Mouse (Mus musculus) CH12.LX (cell line): Measurements from ENCODE around the gene Ifi209. TPM values are rescaled to one million over a fixed set of nuclear protein-coding genes. Genes with fewer than 3 reads are reported as not detected.
A peak's percentile ranks its signal among the peaks of the same experiment; 100 is the strongest.
"Not testable (repeated sequence)": the region's sequence is repeated elsewhere in the genome, so short reads cannot be mapped to it uniquely, and the experiment has no call there.

ENCODE experiments used
- DNase-seq: peaks from one replicate; pipeline ENCODE4 v3.0.0-alpha.2; 2013; ENCODE audit errors: extremely low read depth
- H3K27ac ChIP-seq: 2 replicates; pipeline ENCODE4 v1.5.1; 2012; ENCODE audit warnings: low read depth, mild to moderate bottlenecking, control low read depth, moderate library complexity; ENCODE audit not compliant: insufficient read depth
- H3K27me3 ChIP-seq: replicated peaks from 2 replicates; pipeline ENCODE3; 2012; ENCODE audit warnings: inconsistent platforms
- H3K36me3 ChIP-seq, 2 experiments: replicated peaks in 1 of 2; 2 replicates each; pipeline versions ENCODE3 to v1.6.1; 2012; ENCODE audit warnings: inconsistent platforms in 1 of 2, low read length in 1 of 2, mild to moderate bottlenecking in 1 of 2, mixed read lengths in 1 of 2, moderate library complexity in 1 of 2; ENCODE audit not compliant: control insufficient read depth in 1 of 2, insufficient read depth in 1 of 2
- H3K4me1 ChIP-seq, 2 experiments: 2 replicates each; pipeline ENCODE4 v1.6.1; 2012; ENCODE audit warnings: inconsistent platforms in 1 of 2, moderate library complexity in 1 of 2; ENCODE audit not compliant: insufficient read depth in 2 of 2, control insufficient read depth in 1 of 2
- H3K4me2 ChIP-seq: 2 replicates; pipeline ENCODE4 v1.6.1; 2012; ENCODE audit warnings: low read depth, mild to moderate bottlenecking, control low read depth; ENCODE audit not compliant: poor library complexity, insufficient read depth, severe bottlenecking
- H3K4me3 ChIP-seq, 3 experiments: fragments of 150-350 bp in 1 of 3; sonication (generic) in 1 of 3; replicated peaks in 1 of 3; 2 replicates each; pipeline versions ENCODE3 to v1.5.1; 2011 to 2012; ENCODE audit warnings: low read depth in 2 of 3, low read length in 2 of 3, mild to moderate bottlenecking in 2 of 3, moderate library complexity in 2 of 3, control low read depth in 1 of 3, improper control_type of control experiment in 1 of 3, inconsistent platforms in 1 of 3, mixed read lengths in 1 of 3; ENCODE audit not compliant: poor library complexity in 1 of 3
- H3K79me2 ChIP-seq: replicated peaks from 2 replicates; pipeline ENCODE4 v1.6.1; 2012; ENCODE audit warnings: mild to moderate bottlenecking, moderate library complexity; ENCODE audit not compliant: control insufficient read depth, poor library complexity, insufficient read depth, severe bottlenecking; ENCODE audit errors: extremely low read depth
- H3K9ac ChIP-seq: 2 replicates; pipeline ENCODE4 v1.6.1; 2012; ENCODE audit warnings: low read depth, mild to moderate bottlenecking, control low read depth, moderate library complexity; ENCODE audit not compliant: insufficient read depth
- H3K9me3 ChIP-seq: replicated peaks from 2 replicates; pipeline ENCODE3; 2012; ENCODE audit warnings: low read length, inconsistent platforms, mixed read lengths
- ELF1 ChIP-seq: IDR thresholded peaks from 2 replicates; pipeline ENCODE4 v1.6.1; 2014; ENCODE audit warnings: low read depth, mild to moderate bottlenecking, inconsistent platforms, low read length, improper control_type of control experiment
- IRF4 ChIP-seq: IDR thresholded peaks from 2 replicates; pipeline ENCODE4 v1.6.1; 2014; ENCODE audit warnings: low read depth, mild to moderate bottlenecking, inconsistent platforms, low read length, improper control_type of control experiment
- dilution Hi-C: fragments of 300-500 bp; cut with MboI; formaldehyde crosslinking; loops from 2 replicates; pipeline ENCODE4 v1.14.3; 2020; ENCODE audit warnings: low sequenced_read_pairs; ENCODE audit not compliant: extremely low pct_unique_long_range_greater_than_20kb, extremely low pct_ligation_motif_present
- in situ Hi-C: fragments of 300-500 bp; cut with MboI; formaldehyde crosslinking; loops from 3 replicates; pipeline ENCODE4 v1.14.3; 2019; ENCODE audit warnings: low sequenced_read_pairs, low pct_ligation_motif_present, low pct_unique_long_range_greater_than_20kb, mixed read lengths
- polyA plus RNA-seq: library from polyadenylated mRNA; unstranded; fragments of >175 nt; gene quantifications from 2 replicates; pipeline ENCODE4 v1.2.1, GENCODE M21; 2012; ENCODE audit warnings: low read depth; ENCODE audit not compliant: insufficient read length
- total RNA-seq, 2 experiments: library from RNA; depleted of rRNA; stranded (reverse); fragments of 300-350 nt in 1 of 2; fragments of >200 nt in 1 of 2; gene quantifications; 2 replicates each; pipeline ENCODE4 v1.2.3; 2012 to 2014

The Ifi209 gene
- total RNA-seq (2012; rRNA removed) (0.72 and 0.76 TPM in 2 replicates), total RNA-seq (2014; rRNA removed) (3.2 and 4.3 TPM in 2 replicates), polyA plus RNA-seq (4.9 and 6.2 TPM in 2 replicates)

GRCm38 (mm10) chr1:173630622-173631021 lies at the start of gene Ifi209:
Ifi209 (plus strand) TSS chr1:173630917.
- H3K4me3 ChIP-seq, result not testable (repeated sequence)

GRCm38 (mm10) chr1:173589698-173590097 lies 41.0 kb upstream of the Ifi209 start:
- H3K79me2 ChIP-seq, H3K4me1 ChIP-seq, H3K9me3 ChIP-seq, in situ Hi-C loops, H3K27me3 ChIP-seq, H3K36me3 ChIP-seq, H3K4me3 ChIP-seq, H3K9ac ChIP-seq, H3K4me2 ChIP-seq, H3K27ac ChIP-seq, DNase-seq, dilution Hi-C loops: not testable (repeated sequence)

More at GRCm38 (mm10) chr1:173630622-173631021, at the start of gene Ifi209:
- dilution Hi-C loops, H3K9ac ChIP-seq, H3K27me3 ChIP-seq, in situ Hi-C loops, H3K9me3 ChIP-seq, H3K36me3 ChIP-seq, H3K79me2 ChIP-seq, H3K27ac ChIP-seq: not testable (repeated sequence)
- TF ChIP-seq IRF4 (peak; percentile 24; the same call in 1 of the 2 replicates), ELF1 (peak; percentile 47; the same call in 1 of the 2 replicates)
- peak within 1 kb of the TSS; percentile 87 for H3K4me2 ChIP-seq
- DNase-seq, result peak; percentile 61
- H3K4me1 ChIP-seq, result peaks cover 0 to 14% of the 10 kb centered on the region in 2 experiments; a peak in 2 of 4 replicates

DNA sequence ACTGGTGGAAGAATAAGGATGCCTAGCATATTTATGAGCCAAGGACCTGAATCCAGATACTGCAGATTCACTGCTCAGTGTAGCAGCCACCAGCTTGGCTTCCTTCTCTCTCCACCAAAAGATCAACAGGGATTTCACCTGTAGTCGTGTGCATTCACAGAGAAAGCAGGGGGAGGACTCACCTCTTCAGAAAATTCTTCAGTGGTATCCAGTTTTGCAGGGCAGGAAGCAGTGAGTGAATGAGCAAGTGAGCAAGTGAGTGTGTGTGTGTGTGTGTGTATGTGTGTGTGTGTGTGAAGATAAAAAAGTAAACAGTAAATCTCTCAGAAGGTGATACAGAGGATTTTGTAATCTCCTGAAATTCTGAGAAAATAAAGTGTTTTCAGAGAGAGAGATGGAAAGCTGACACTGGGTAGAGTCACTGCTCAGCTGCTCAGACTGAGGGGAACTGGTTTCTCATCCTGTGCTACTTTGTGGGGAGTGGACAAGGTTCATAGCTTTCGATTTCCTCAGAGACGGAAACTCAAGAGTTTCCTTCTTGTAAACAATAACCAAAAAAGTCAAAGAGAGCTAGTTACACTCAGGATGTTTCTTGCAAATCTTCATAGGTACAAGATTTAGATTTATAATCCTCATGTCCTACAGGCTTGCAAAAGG lies 31.8 kb upstream of the Ifi209 start, which contains the start of gene Ifi213:
Gene Ifi213, minus strand, starts transcription at position 437 of the 657 bp plus-strand sequence.
- H3K79me2 ChIP-seq, H3K27me3 ChIP-seq, H3K4me3 ChIP-seq, H3K9ac ChIP-seq, in situ Hi-C loops, H3K9me3 ChIP-seq, H3K4me1 ChIP-seq, dilution Hi-C loops, H3K36me3 ChIP-seq, DNase-seq, H3K27ac ChIP-seq: not testable (repeated sequence)
- H3K4me2 ChIP-seq, result peak within 1 kb of the TSS; percentile 29; the same call in 1 of the 2 replicates

DNA sequence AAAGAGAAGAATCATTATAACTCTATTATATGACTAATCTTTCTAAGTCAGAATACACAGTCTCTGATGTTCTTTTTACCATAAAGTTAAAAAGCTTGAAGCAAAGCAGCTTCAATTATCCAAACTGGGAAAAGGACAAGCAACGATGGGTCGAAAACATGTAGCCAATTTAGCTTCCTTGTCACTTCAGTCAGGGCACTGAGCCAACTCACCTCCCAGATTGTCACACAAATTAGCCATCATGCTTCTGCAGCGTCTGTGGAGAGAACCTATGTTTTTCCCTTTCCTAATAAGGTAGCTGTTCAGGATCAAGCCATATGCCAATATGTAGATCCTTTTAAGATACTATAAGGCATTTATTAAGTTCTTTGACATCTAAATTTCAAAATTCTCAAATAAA lies 20.4 kb upstream of the Ifi209 start:
- dilution Hi-C loops, in situ Hi-C loops, H3K4me3 ChIP-seq, H3K36me3 ChIP-seq, H3K9ac ChIP-seq, DNase-seq, H3K27ac ChIP-seq, H3K9me3 ChIP-seq, H3K4me2 ChIP-seq, H3K4me1 ChIP-seq, H3K27me3 ChIP-seq, H3K79me2 ChIP-seq: not testable (repeated sequence)

- H3K27me3 ChIP-seq, DNase-seq, H3K4me3 ChIP-seq, dilution Hi-C loops, H3K27ac ChIP-seq, in situ Hi-C loops, H3K79me2 ChIP-seq, H3K9ac ChIP-seq, H3K9me3 ChIP-seq, H3K4me2 ChIP-seq, H3K36me3 ChIP-seq: not testable (repeated sequence)
- H3K4me1 ChIP-seq, result peaks cover 0 to 18% of the 10 kb centered on the region in 2 experiments; a peak in 2 of 4 replicates
These were observed 8.5 kb upstream of the Ifi209 start for GRCm38 (mm10) chr1:173622216-173622615.
